Mouse (Mus musculus) hindbrain, embryonic 14.5 days (tissue): ENCODE measurements at regions not wholly inside any gene's neighbourhood (a gene's known extent, or its start where the extent isn't known, plus 50 kb on each side); places are given as distances from the start of the nearest gene placed in this dataset.
"Not testable (repeated sequence)": the region's sequence is repeated elsewhere in the genome, so short reads cannot be mapped to it uniquely, and the experiment has no call there.

Experiments
- ATAC-seq: fragments of 200-750 bp; cut with Nextera tagmentation; 2 replicates; pipeline ENCODE4 v1.8.0; 2017; ENCODE audit warnings: moderate number of reproducible peaks, mild to moderate bottlenecking, moderate TSS enrichment, moderate library complexity; ENCODE audit not compliant: low FRiP score
- DNase-seq: peaks from one replicate; pipeline ENCODE4 v3.0.0-alpha.2; 2015; ENCODE audit warnings: low spot score
- H3K27ac ChIP-seq: fragments of 300-500 bp; sonication (generic); 2 replicates; pipeline ENCODE4 v1.5.1; 2014; ENCODE audit warnings: mild to moderate bottlenecking, moderate library complexity
- H3K27me3 ChIP-seq: fragments of 300-500 bp; sonication (generic); 2 replicates; pipeline ENCODE4 v1.6.1; 2014; ENCODE audit warnings: mild to moderate bottlenecking, low read length, mixed read lengths; ENCODE audit not compliant: control insufficient read depth, insufficient read depth
- H3K36me3 ChIP-seq: fragments of 300-500 bp; sonication (generic); replicated peaks from 2 replicates; pipeline ENCODE4 v1.6.1; 2014; ENCODE audit not compliant: control insufficient read depth, insufficient read depth
- H3K4me1 ChIP-seq: fragments of 300-500 bp; sonication (generic); replicated peaks from 2 replicates; pipeline ENCODE4 v1.6.1; 2014; ENCODE audit warnings: antibody characterized with exemption, low read length, mixed read lengths; ENCODE audit not compliant: control insufficient read depth, insufficient read depth
- H3K4me2 ChIP-seq: fragments of 300-500 bp; sonication (generic); replicated peaks from 2 replicates; pipeline ENCODE4 v1.6.1; 2014; ENCODE audit warnings: mild to moderate bottlenecking, moderate library complexity
- H3K4me3 ChIP-seq: fragments of 300-500 bp; sonication (generic); replicated peaks from 2 replicates; pipeline ENCODE4 v1.5.1; 2014; ENCODE audit warnings: mild to moderate bottlenecking, low read length
- H3K9ac ChIP-seq: fragments of 300-500 bp; sonication (generic); 2 replicates; pipeline ENCODE4 v1.6.1; 2014
- H3K9me3 ChIP-seq: fragments of 300-500 bp; sonication (generic); 2 replicates; pipeline ENCODE4 v1.6.1; 2016; ENCODE audit warnings: low read length; ENCODE audit not compliant: control insufficient read depth
- WGBS: fragments of 180-500 bp; shearing (Covaris S2); extraction: QIAGEN DNeasy Blood & Tissue Kit; methylation state at CpG from one replicate; pipeline ENCODE4 v1.1.7; 2014; 5-methylcytosine and 5-hydroxymethylcytosine counted together

DNA sequence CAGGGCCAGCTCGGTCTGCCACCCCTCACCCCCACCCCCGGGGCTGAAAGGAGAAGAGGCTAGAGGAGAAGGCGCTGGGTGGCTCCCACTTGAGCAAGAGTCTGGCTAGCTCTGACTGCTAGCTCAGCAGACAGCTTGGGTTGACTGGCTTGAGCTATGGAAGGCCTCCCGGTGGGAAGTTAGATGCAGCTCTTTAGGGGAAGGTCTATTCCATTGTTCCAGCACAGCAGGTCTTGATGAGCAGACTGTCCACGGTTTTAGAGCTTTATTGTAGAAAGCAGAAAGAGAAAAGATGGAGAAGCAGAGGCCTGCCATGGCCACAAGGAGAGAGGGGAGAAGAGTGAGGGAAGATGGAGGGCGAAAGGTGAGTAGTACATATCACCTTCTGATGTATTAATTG, 190.9 kb upstream of the Col8a1 start:
- Histone ChIP-seq H3K4me3 (no peak overlapping the region), H3K36me3 (no peaks in the 10 kb centered on the region), H3K4me2 (no peak overlapping the region), H3K27ac (no peak overlapping the region), H3K4me1 (no peaks in the 10 kb centered on the region), H3K27me3 (no peaks in the 10 kb centered on the region), H3K9ac (no peak overlapping the region), H3K9me3 (no peaks in the 10 kb centered on the region)
- ATAC-seq: 0 out of 2 replicates have a peak, but pooled peaks have one; percentile 31
- no peak for DNase-seq
- 26% methylated on average over 6 of the region's 6 CpGs for WGBS

GRCm38 (mm10) chr16:57947309-57947708, 192.8 kb upstream of the Col8a1 start:
- H3K4me1 ChIP-seq: no peaks in the 10 kb centered on the region
- H3K27ac ChIP-seq: no peak overlapping the region
- no peak for DNase-seq
- no peak for ATAC-seq
- H3K9ac ChIP-seq: no peak overlapping the region
- H3K9me3 ChIP-seq: no peaks in the 10 kb centered on the region
- no peak overlapping the region for H3K4me3 ChIP-seq
- no peak overlapping the region for H3K4me2 ChIP-seq
- no peaks in the 10 kb centered on the region for H3K36me3 ChIP-seq
- 40% methylated on average over 3 of the region's 3 CpGs for WGBS
- H3K27me3 ChIP-seq: no peaks in the 10 kb centered on the region

DNA sequence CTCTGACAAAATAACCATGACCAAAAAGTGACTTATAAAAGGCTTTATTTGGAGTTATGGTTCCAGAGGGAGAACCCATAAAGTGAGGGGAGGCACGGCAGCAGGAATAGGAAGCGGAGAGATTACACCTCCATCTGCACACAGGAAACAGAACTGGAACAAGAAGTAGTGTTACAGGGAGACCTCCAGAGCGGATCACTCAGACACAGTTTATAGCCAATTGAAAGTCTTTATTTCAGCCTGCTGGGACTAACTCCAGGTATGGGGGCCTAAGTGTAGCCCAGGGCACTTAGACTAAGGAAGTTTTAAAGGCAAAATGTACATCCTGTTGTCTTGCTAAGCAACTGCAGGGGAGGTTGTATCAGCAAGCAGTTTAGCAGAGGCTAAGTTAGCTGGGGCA, 195.1 kb upstream of the Col8a1 start:
- 89% methylated on average over 3 of the region's 3 CpGs for WGBS
- H3K4me1 ChIP-seq: no peaks in the 10 kb centered on the region
- no peak overlapping the region for H3K9ac ChIP-seq
- no peaks in the 10 kb centered on the region for H3K9me3 ChIP-seq
- H3K4me3 ChIP-seq: no peak overlapping the region
- no peak for DNase-seq
- H3K36me3 ChIP-seq: no peaks in the 10 kb centered on the region
- no peak for ATAC-seq
- H3K27ac ChIP-seq: no peak overlapping the region
- no peaks in the 10 kb centered on the region for H3K27me3 ChIP-seq
- H3K4me2 ChIP-seq: no peak overlapping the region

- Histone ChIP-seq H3K4me3 (no peak overlapping the region), H3K4me1 (no peaks in the 10 kb centered on the region), H3K9me3 (no peaks in the 10 kb centered on the region), H3K36me3 (no peaks in the 10 kb centered on the region), H3K9ac (no peak overlapping the region), H3K4me2 (no peak overlapping the region), H3K27ac (no peak overlapping the region), H3K27me3 (no peaks in the 10 kb centered on the region)
- ATAC-seq: no peak
- DNase-seq: no peak
- 66% methylated on average over 1 of the region's 1 CpGs for WGBS
Measured at GRCm38 (mm10) chr16:57970956-57971355, 216.4 kb upstream of the Col8a1 start.

- H3K9ac ChIP-seq: no peak overlapping the region
- H3K27me3 ChIP-seq: no peaks in the 10 kb centered on the region
- H3K9me3 ChIP-seq: no peaks in the 10 kb centered on the region
- no peaks in the 10 kb centered on the region for H3K36me3 ChIP-seq
- DNase-seq (no peak), ATAC-seq (no peak)
- no peak overlapping the region for H3K4me2 ChIP-seq
- H3K4me1 ChIP-seq: no peaks in the 10 kb centered on the region
- WGBS: 75% methylated on average over 5 of the region's 5 CpGs
- no peak overlapping the region for H3K27ac ChIP-seq
- H3K4me3 ChIP-seq: no peak overlapping the region
Measured at GRCm38 (mm10) chr16:57984111-57984510, 229.6 kb upstream of the Col8a1 start.

GRCm38 (mm10) chr16:58005740-58006139, 251.2 kb upstream of the Col8a1 start:
- H3K4me1 ChIP-seq: no peaks in the 10 kb centered on the region
- ATAC-seq (no peak), DNase-seq (no peak)
- no peaks in the 10 kb centered on the region for H3K36me3 ChIP-seq
- H3K9ac ChIP-seq: no peak overlapping the region
- no peak overlapping the region for H3K4me2 ChIP-seq
- no peak overlapping the region for H3K27ac ChIP-seq
- no peak overlapping the region for H3K4me3 ChIP-seq
- H3K9me3 ChIP-seq: no peaks in the 10 kb centered on the region
- H3K27me3 ChIP-seq: no peaks in the 10 kb centered on the region
- 91% methylated on average over 3 of the region's 3 CpGs for WGBS

DNA sequence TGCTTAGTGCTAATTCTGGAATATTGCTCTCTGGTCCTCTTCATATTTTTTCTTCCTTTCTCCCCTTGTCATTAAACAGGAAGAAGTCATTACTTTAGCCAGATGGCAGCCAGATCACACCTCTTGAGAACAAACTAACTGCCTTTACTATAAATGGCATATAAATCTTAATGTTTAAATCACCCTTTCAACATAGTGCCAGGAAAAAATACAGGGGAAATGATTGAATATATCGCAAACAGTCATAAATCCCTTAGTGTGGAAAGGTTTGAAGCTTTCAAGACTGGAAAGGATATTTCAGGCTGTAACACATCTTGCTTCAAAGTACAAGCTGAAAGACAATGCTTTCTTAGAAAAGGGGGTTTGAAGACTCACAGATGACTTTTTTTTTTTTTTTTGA, 259.0 kb upstream of the Col8a1 start:
- Histone ChIP-seq H3K36me3 (no peaks in the 10 kb centered on the region), H3K27me3 (no peaks in the 10 kb centered on the region), H3K4me3 (no peak overlapping the region), H3K4me1 (no peaks in the 10 kb centered on the region), H3K9ac (no peak overlapping the region), H3K9me3 (no peaks in the 10 kb centered on the region), H3K27ac (no peak overlapping the region), H3K4me2 (no peak overlapping the region)
- 95% methylated on average over 1 of the region's 1 CpGs for WGBS
- ATAC-seq (no peak), DNase-seq (no peak)

DNA sequence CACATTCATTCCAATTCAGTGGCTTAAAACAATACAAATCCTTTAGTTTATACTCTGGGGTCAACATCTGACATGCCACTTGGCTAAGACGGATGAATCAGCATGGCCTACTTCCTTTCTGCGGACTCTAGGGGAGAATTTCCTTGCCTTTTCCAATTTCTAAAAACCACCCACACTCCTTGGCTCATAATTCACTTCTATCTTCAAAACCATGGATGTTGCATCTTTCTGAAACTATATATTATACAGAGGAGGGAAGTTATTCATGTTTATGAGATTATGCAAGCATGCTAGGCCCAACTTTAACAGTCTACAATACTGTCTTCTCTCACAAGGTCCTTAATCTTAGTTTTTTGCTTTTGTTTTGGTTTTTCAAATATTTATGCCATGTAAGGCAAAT, 273.0 kb upstream of the Col8a1 start:
- DNase-seq (no peak), ATAC-seq (no peak)
- no peaks in the 10 kb centered on the region for H3K9me3 ChIP-seq
- 89% methylated on average over 2 of the region's 2 CpGs for WGBS
- H3K27me3 ChIP-seq: no peaks in the 10 kb centered on the region
- H3K9ac ChIP-seq: no peak overlapping the region
- no peak overlapping the region for H3K27ac ChIP-seq
- H3K36me3 ChIP-seq: no peaks in the 10 kb centered on the region
- no peaks in the 10 kb centered on the region for H3K4me1 ChIP-seq
- no peak overlapping the region for H3K4me2 ChIP-seq
- H3K4me3 ChIP-seq: no peak overlapping the region

GRCm38 (mm10) chr16:58028541-58028940, 274.0 kb upstream of the Col8a1 start:
- not testable (repeated sequence) for H3K4me3 ChIP-seq, H3K4me2 ChIP-seq, H3K9ac ChIP-seq, H3K4me1 ChIP-seq, H3K27ac ChIP-seq, H3K9me3 ChIP-seq, H3K36me3 ChIP-seq, DNase-seq, ATAC-seq, H3K27me3 ChIP-seq
- WGBS: 81% methylated on average over 1 of the region's 1 CpGs

- ATAC-seq (no peak), DNase-seq (no peak)
Measured at GRCm38 (mm10) chr16:58029674-58030073, 275.1 kb upstream of the Col8a1 start.

More at GRCm38 (mm10) chr16:58029674-58030073, 275.1 kb upstream of the Col8a1 start:
- Histone ChIP-seq H3K4me2 (no peak overlapping the region), H3K27me3 (no peaks in the 10 kb centered on the region), H3K9ac (no peak overlapping the region), H3K36me3 (no peaks in the 10 kb centered on the region), H3K9me3 (no peaks in the 10 kb centered on the region), H3K4me3 (no peak overlapping the region), H3K4me1 (no peaks in the 10 kb centered on the region), H3K27ac (no peak overlapping the region)
- 78% methylated on average over 5 of the region's 5 CpGs for WGBS
